Mouse (Mus musculus) limb, embryonic 15.5 days (tissue): Measurements from ENCODE around the gene Myof. TPM values are rescaled to one million over a fixed set of nuclear protein-coding genes. Genes with fewer than 3 reads are reported as not detected.

Source experiments
- ATAC-seq: fragments of 200-750 bp; cut with Nextera tagmentation; 2 replicates; pipeline ENCODE4 v1.8.0; 2017; ENCODE audit warnings: low read depth, moderate TSS enrichment; ENCODE audit not compliant: insufficient number of reproducible peaks, low FRiP score, low TSS enrichment
- H3K27ac ChIP-seq: fragments of 300-500 bp; sonication (generic); 2 replicates; pipeline ENCODE4 v1.5.1; 2015; ENCODE audit warnings: moderate library complexity, mild to moderate bottlenecking, inconsistent platforms
- H3K27me3 ChIP-seq: fragments of 300-500 bp; sonication (generic); 2 replicates; pipeline ENCODE4 v1.6.1; 2015; ENCODE audit warnings: inconsistent platforms
- H3K36me3 ChIP-seq: fragments of 300-500 bp; sonication (generic); 2 replicates; pipeline ENCODE4 v1.6.1; 2015; ENCODE audit warnings: inconsistent platforms
- H3K4me1 ChIP-seq: fragments of 300-500 bp; sonication (generic); 2 replicates; pipeline ENCODE4 v1.6.1; 2015; ENCODE audit warnings: inconsistent platforms
- H3K4me2 ChIP-seq: fragments of 300-500 bp; sonication (generic); 2 replicates; pipeline ENCODE4 v1.6.1; 2015; ENCODE audit warnings: mild to moderate bottlenecking, inconsistent platforms
- H3K4me3 ChIP-seq: fragments of 300-500 bp; sonication (generic); 2 replicates; pipeline ENCODE4 v1.5.1; 2015; ENCODE audit warnings: mild to moderate bottlenecking, inconsistent platforms
- H3K9ac ChIP-seq: fragments of 300-500 bp; sonication (generic); 2 replicates; pipeline ENCODE4 v1.6.1; 2015; ENCODE audit warnings: inconsistent platforms
- H3K9me3 ChIP-seq: fragments of 300-500 bp; sonication (generic); 2 replicates; pipeline ENCODE4 v1.6.1; 2016; ENCODE audit warnings: inconsistent platforms
- WGBS: fragments of 180-500 bp; shearing (Covaris S2); methylation state at CpG from one replicate; pipeline ENCODE4 v1.1.7; 2015; 5-methylcytosine and 5-hydroxymethylcytosine counted together
- polyA plus RNA-seq: library from polyadenylated mRNA; unstranded; fragments of >200 nt; fragmentation: Nextera tagmentation; extraction: Ambion mirVana; gene quantifications from 2 replicates; pipeline ENCODE4 v1.2.1, GENCODE M21; 2015

The Myof gene
- polyA plus RNA-seq, 1 experiment from 2014 or later, result 11.9 TPM

GRCm38 (mm10) chr19:37881431-37882081 lies 161.8 kb downstream of the Myof start:
- H3K27ac ChIP-seq, result no peak overlapping the region
- no peak overlapping the region for H3K9ac ChIP-seq
- WGBS, result 15% methylated on average over 9 of the region's 9 CpGs
- H3K4me1 ChIP-seq, result peaks cover 20% of the 10 kb centered on the region
- no peak overlapping the region for H3K4me3 ChIP-seq
- no peaks in the 10 kb centered on the region for H3K9me3 ChIP-seq
- H3K36me3 ChIP-seq, result no peaks in the 10 kb centered on the region
- H3K27me3 ChIP-seq, result peaks cover 27% of the 10 kb centered on the region
- no peak overlapping the region for H3K4me2 ChIP-seq
- ATAC-seq, result no peak

GRCm38 (mm10) chr19:37877511-37878167 lies 165.7 kb downstream of the Myof start:
- no peak overlapping the region for H3K9ac ChIP-seq
- H3K4me3 ChIP-seq, result no peak overlapping the region
- peaks cover 24% of the 10 kb centered on the region for H3K27me3 ChIP-seq
- H3K9me3 ChIP-seq, result no peaks in the 10 kb centered on the region
- no peak overlapping the region for H3K27ac ChIP-seq
- H3K4me2 ChIP-seq, result no peak overlapping the region
- WGBS, result 12% methylated on average over 20 of the region's 20 CpGs
- peaks cover 10% of the 10 kb centered on the region for H3K4me1 ChIP-seq
- H3K36me3 ChIP-seq, result no peaks in the 10 kb centered on the region
- ATAC-seq, result no peak

DNA sequence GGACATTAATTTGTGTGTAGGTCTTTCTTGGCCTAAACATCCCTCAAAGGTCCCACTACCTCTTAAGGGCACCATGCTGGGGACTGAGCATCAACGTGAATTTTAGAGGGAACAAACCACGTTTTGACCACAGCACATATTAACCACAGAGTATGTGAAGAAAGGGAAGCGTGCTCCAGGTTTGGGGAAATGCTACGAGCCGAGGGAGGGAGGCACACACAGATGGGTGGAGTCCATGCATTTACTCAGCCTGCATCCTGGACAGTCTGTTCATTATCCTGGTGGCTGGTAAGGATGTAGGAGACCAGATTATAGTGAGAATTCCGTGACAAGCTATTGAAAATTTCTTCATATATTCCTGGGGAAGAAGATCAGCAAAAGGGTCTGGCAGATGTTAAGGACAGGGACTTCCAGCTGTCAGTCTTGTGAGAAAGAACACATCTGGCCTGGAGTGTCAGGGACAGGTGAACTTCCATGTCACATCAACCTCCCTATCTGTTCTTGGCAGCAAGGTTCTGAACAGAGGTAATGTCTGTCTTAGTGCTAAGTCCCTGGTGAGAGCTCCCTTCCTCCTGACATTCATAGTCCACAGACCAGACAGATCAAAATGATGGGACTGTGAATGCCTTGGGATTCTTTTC lies 166.7 kb downstream of the Myof start:
- H3K4me1 ChIP-seq, result peaks cover 10% of the 10 kb centered on the region
- H3K27me3 ChIP-seq, result peaks cover 24% of the 10 kb centered on the region
- H3K36me3 ChIP-seq, result no peaks in the 10 kb centered on the region
- no peak overlapping the region for H3K9ac ChIP-seq
- ATAC-seq, result no peak
- H3K4me3 ChIP-seq, result no peak overlapping the region
- 57% methylated on average over 6 of the region's 6 CpGs for WGBS
- H3K27ac ChIP-seq, result no peak overlapping the region
- no peaks in the 10 kb centered on the region for H3K9me3 ChIP-seq
- no peak overlapping the region for H3K4me2 ChIP-seq

DNA sequence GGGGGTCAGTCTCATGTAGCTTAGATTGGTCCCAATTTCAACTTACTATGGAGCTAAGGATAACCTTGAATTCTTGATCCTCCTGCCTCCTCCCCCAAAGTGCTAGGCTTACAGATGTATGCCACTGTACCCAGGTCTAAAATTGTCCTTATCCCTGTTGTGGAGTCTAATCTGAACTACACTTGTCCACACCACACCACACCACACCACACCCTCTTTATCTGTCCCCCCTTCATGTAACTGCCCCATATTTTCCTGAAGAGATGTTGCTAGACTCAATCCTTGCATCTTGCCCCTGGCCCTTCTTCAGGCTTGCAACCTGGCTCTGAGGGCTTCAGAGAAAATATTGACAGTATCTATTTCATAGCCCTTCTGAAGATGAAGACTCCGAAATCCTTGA lies 169.9 kb downstream of the Myof start:
- Histone ChIP-seq H3K27me3 (peaks cover 17% of the 10 kb centered on the region), H3K36me3 (no peaks in the 10 kb centered on the region), H3K4me2 (no peak overlapping the region), H3K27ac (no peak overlapping the region), H3K4me3 (no peak overlapping the region), H3K9ac (no peak overlapping the region), H3K9me3 (no peaks in the 10 kb centered on the region), H3K4me1 (peaks cover 9% of the 10 kb centered on the region)
- ATAC-seq, result no peak
- WGBS, result 82% methylated on average over 1 of the region's 1 CpGs

DNA sequence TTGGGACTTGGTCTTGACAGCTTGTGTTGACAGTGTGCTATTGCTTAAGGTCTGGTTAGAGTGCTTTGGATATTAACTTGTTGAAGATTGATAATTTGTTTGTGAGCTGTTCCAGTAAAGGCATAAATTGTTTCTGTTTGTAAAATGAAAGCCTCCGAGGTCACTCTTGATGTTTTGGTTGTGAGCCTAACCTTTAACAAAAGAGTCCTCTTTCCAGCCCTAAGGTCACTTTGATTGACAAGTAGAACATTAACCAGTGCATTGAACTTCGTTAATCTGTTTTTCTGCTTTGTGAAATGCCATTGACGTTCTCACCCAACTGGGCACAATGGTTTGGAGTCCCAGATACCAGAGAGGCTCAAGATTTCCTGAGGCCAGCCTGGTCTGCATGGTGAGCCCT lies 175.8 kb downstream of the Myof start:
- H3K4me3 ChIP-seq, result no peak overlapping the region
- ATAC-seq, result no peak

DNA sequence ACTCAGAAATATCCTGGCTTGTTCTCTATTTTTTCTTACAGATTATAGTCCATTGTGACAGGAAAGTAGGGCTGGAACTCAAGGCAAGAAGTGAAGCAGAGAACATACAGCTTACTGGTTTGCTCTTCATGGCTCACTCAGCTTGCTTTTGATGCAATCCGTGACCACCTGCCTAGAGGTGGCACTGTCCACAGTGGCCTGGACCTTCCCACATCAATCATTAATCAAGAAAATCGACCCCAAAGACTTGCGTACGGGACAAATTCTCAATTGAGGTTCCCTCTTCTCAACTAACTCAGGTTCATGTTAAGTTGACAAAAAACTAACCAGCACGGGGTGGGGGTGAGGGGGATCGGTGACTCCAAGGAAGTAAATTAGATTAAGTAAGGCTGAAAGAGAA lies 176.4 kb downstream of the Myof start:
- Histone ChIP-seq H3K4me2 (no peak overlapping the region), H3K36me3 (no peaks in the 10 kb centered on the region), H3K4me3 (no peak overlapping the region), H3K9ac (no peak overlapping the region), H3K27me3 (no peaks in the 10 kb centered on the region), H3K9me3 (no peaks in the 10 kb centered on the region), H3K27ac (no peak overlapping the region), H3K4me1 (no peaks in the 10 kb centered on the region)
- ATAC-seq, result no peak
- 88% methylated on average over 6 of the region's 6 CpGs for WGBS

More for the DNA sequence above, 175.8 kb downstream of the Myof start:
- WGBS, result 89% methylated on average over 3 of the region's 3 CpGs
- Histone ChIP-seq H3K27ac (no peak overlapping the region), H3K9ac (no peak overlapping the region), H3K9me3 (no peaks in the 10 kb centered on the region), H3K4me2 (no peak overlapping the region), H3K27me3 (no peaks in the 10 kb centered on the region), H3K36me3 (no peaks in the 10 kb centered on the region), H3K4me1 (no peaks in the 10 kb centered on the region)

- H3K27me3 ChIP-seq, result no peaks in the 10 kb centered on the region
- no peak overlapping the region for H3K9ac ChIP-seq
- ATAC-seq, result no peak
- H3K4me2 ChIP-seq, result no peak overlapping the region
- no peaks in the 10 kb centered on the region for H3K36me3 ChIP-seq
- H3K9me3 ChIP-seq, result no peaks in the 10 kb centered on the region
- WGBS, result 86% methylated on average over 1 of the region's 1 CpGs
- no peak overlapping the region for H3K27ac ChIP-seq
- no peaks in the 10 kb centered on the region for H3K4me1 ChIP-seq
- H3K4me3 ChIP-seq, result no peak overlapping the region
Observed at GRCm38 (mm10) chr19:37861171-37861570, 182.2 kb downstream of the Myof start.

GRCm38 (mm10) chr19:37860267-37860666 lies 183.1 kb downstream of the Myof start:
- WGBS, result 100% methylated on average over 1 of the region's 1 CpGs
- H3K27ac ChIP-seq, result no peak overlapping the region

GRCm38 (mm10) chr19:37858406-37859081 lies 184.8 kb downstream of the Myof start:
- Histone ChIP-seq H3K9me3 (no peaks in the 10 kb centered on the region), H3K9ac (no peak overlapping the region), H3K27me3 (no peaks in the 10 kb centered on the region), H3K27ac (no peak overlapping the region), H3K4me1 (no peaks in the 10 kb centered on the region), H3K36me3 (no peaks in the 10 kb centered on the region), H3K4me2 (no peak overlapping the region), H3K4me3 (no peak overlapping the region)
- ATAC-seq, result no peak
- WGBS, result 48% methylated on average over 7 of the region's 7 CpGs

More at GRCm38 (mm10) chr19:37860267-37860666, 183.1 kb downstream of the Myof start:
- Histone ChIP-seq H3K36me3 (no peaks in the 10 kb centered on the region), H3K9ac (no peak overlapping the region), H3K4me1 (no peaks in the 10 kb centered on the region), H3K9me3 (no peaks in the 10 kb centered on the region), H3K4me2 (no peak overlapping the region), H3K4me3 (no peak overlapping the region), H3K27me3 (no peaks in the 10 kb centered on the region)
- ATAC-seq, result no peak

DNA sequence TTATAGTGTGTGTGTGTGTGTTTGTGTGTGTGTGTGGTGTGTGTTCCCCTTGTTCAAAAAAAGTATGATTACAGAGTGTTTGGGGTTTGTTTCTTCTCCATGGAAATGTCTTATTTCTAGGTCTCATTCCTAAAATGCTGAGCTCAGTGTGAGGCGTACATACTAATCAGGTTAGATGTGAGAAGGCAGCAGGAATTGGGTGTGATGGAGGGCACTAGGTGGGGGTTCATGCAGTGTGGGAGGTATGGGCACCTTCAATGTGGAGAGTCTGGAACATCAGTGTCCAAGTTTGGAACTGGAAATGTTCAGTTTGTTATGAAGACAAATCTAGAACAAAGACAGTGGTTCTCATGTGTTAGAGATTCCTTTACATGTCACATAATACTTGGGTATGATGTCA lies 191.3 kb downstream of the Myof start:
- Histone ChIP-seq H3K9me3 (no peaks in the 10 kb centered on the region), H3K4me2 (no peak overlapping the region), H3K27ac (peak overlapping the region; percentile 5; the same call in 1 of the 2 replicates), H3K36me3 (no peaks in the 10 kb centered on the region), H3K27me3 (no peaks in the 10 kb centered on the region), H3K4me1 (0 out of 2 replicates have a peak, but pooled peaks cover 3% of the 10 kb centered on the region), H3K4me3 (no peak overlapping the region), H3K9ac (no peak overlapping the region)
- WGBS, result 69% methylated on average over 1 of the region's 1 CpGs
- ATAC-seq, result no peak

- Histone ChIP-seq H3K4me2 (no peak overlapping the region), H3K36me3 (no peaks in the 10 kb centered on the region), H3K9me3 (no peaks in the 10 kb centered on the region), H3K4me1 (0 out of 2 replicates have a peak, but pooled peaks cover 3% of the 10 kb centered on the region), H3K9ac (no peak overlapping the region), H3K27me3 (no peaks in the 10 kb centered on the region), H3K4me3 (no peak overlapping the region), H3K27ac (peak overlapping the region; percentile 5; the same call in 1 of the 2 replicates)
- ATAC-seq, result no peak
- WGBS, result 37% methylated on average over 9 of the region's 9 CpGs
Observed at GRCm38 (mm10) chr19:37851590-37852038, 191.8 kb downstream of the Myof start.
